Mouse (Mus musculus): ENCODE data around the gene B3gnt2. TPM values are rescaled to one million over a fixed set of nuclear protein-coding genes. Genes with fewer than 3 reads are reported as not detected.
"Not testable (repeated sequence)": the region's sequence is repeated elsewhere in the genome, so short reads cannot be mapped to it uniquely, and the experiment has no call there.

B3gnt2 gene
- polyA plus RNA-seq, 1 experiment = 13.1 TPM

DNA sequence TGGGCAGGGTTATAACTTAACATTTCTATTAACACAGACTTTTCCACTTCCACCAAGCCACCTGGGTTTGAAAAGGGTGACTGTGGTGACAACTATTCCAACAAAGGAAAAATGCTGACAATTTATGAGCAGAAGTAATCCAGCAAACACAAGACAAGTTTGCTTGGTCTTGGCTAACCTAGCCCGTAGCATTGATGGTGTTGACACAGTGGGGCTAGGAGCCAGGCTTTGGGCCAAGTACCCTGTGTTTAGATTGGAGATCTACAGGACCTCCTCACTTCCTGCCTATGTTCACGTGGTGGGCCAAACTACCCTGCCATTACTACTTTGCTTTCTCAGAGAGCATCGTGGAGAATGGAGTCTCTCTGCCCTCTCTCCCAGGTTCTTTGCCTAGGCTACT is 119.3 kb downstream of the B3gnt2 start:
- H3K4me3 ChIP-seq = no peak overlapping the region
- TF ChIP-seq REST (IDR thresholded peaks at IDR 0.05; ENCODE audit: insufficient read depth, insufficient read length) = no peak
- no peak for TF ChIP-seq POLR2AphosphoS2 (IDR thresholded peaks at IDR 0.05; ENCODE audit: insufficient read length, low read depth)
- no peak for TF ChIP-seq POLR2A (IDR thresholded peaks at IDR 0.05; ENCODE audit: insufficient read length, low read depth)
- TF ChIP-seq E2F4 (IDR thresholded peaks at IDR 0.05; ENCODE audit: insufficient read depth) = no peak
- TF ChIP-seq TCF12 (IDR thresholded peaks at IDR 0.05; ENCODE audit: insufficient read depth, poor library complexity, severe bottlenecking) = no peak
- TF ChIP-seq CEBPB (IDR thresholded peaks at IDR 0.05; ENCODE audit: insufficient read depth, poor library complexity, severe bottlenecking) = no peak
- H3K36me3 ChIP-seq (ENCODE audit: control insufficient read depth, insufficient read depth) = no peaks in the 10 kb centered on the region
- no peak overlapping the region for H3K4me2 ChIP-seq (ENCODE audit: low read depth)
- no peak overlapping the region for H3ac ChIP-seq (ENCODE audit: control insufficient read depth, insufficient read length)
- no peaks in the 10 kb centered on the region for H3K79me2 ChIP-seq (ENCODE audit: control insufficient read depth, insufficient read depth)
- no peaks in the 10 kb centered on the region for H3K27me3 ChIP-seq (ENCODE audit: control insufficient read depth, insufficient read depth, insufficient read length)

- Histone ChIP-seq H3K4me3 (no peak overlapping the region), H3ac (ENCODE audit: control insufficient read depth, insufficient read length) (no peak overlapping the region), H3K79me2 (ENCODE audit: control insufficient read depth, insufficient read depth) (no peaks in the 10 kb centered on the region), H3K4me2 (ENCODE audit: low read depth) (no peak overlapping the region), H3K36me3 (ENCODE audit: control insufficient read depth, insufficient read depth) (no peaks in the 10 kb centered on the region), H3K27me3 (ENCODE audit: control insufficient read depth, insufficient read depth, insufficient read length) (no peaks in the 10 kb centered on the region)
- TF ChIP-seq POLR2AphosphoS2 (IDR thresholded peaks at IDR 0.05; ENCODE audit: insufficient read length, low read depth) = no peak
- no peak for TF ChIP-seq E2F4 (IDR thresholded peaks at IDR 0.05; ENCODE audit: insufficient read depth)
- no peak for TF ChIP-seq REST (IDR thresholded peaks at IDR 0.05; ENCODE audit: insufficient read depth, insufficient read length)
- TF ChIP-seq SRF (IDR thresholded peaks at IDR 0.05; ENCODE audit: control insufficient read depth, insufficient read length, low read depth) = no peak
- no peak for TF ChIP-seq TCF3 (IDR thresholded peaks at IDR 0.05; ENCODE audit: insufficient read length, low read depth)
- TF ChIP-seq TCF12 (IDR thresholded peaks at IDR 0.05; ENCODE audit: insufficient read depth, poor library complexity, severe bottlenecking) = no peak
Observed at GRCm38 (mm10) chr11:22739497-22740288, 121.1 kb downstream of the B3gnt2 start.

- Histone ChIP-seq H3K4me2 (ENCODE audit: low read depth) (no peak overlapping the region), H3K4me3 (no peak overlapping the region), H3K27me3 (ENCODE audit: control insufficient read depth, insufficient read depth, insufficient read length) (no peaks in the 10 kb centered on the region), H3ac (ENCODE audit: control insufficient read depth, insufficient read length) (no peak overlapping the region), H3K36me3 (ENCODE audit: control insufficient read depth, insufficient read depth) (no peaks in the 10 kb centered on the region), H3K79me2 (ENCODE audit: control insufficient read depth, insufficient read depth) (no peaks in the 10 kb centered on the region)
- TF ChIP-seq MYOD1 (IDR thresholded peaks at IDR 0.05; ENCODE audit: control insufficient read depth in 1 of 3, insufficient read length in 2 of 3, low read depth in 2 of 3) = no peak
- no peak for TF ChIP-seq TCF3 (IDR thresholded peaks at IDR 0.05; ENCODE audit: insufficient read length, low read depth)
- no peak for TF ChIP-seq REST (IDR thresholded peaks at IDR 0.05; ENCODE audit: insufficient read depth, insufficient read length)
- no peak for TF ChIP-seq SRF (IDR thresholded peaks at IDR 0.05; ENCODE audit: control insufficient read depth, insufficient read length, low read depth)
- no peak for TF ChIP-seq MYOG (IDR thresholded peaks at IDR 0.05; ENCODE audit: control insufficient read depth in 1 of 3, insufficient read depth in 1 of 3, insufficient read length in 2 of 3, low read depth in 2 of 3)
- TF ChIP-seq E2F4 (IDR thresholded peaks at IDR 0.05; ENCODE audit: insufficient read depth) = no peak
- TF ChIP-seq POLR2AphosphoS2 (IDR thresholded peaks at IDR 0.05; ENCODE audit: insufficient read length, low read depth) = no peak
- no peak for TF ChIP-seq USF1 (IDR thresholded peaks at IDR 0.05; ENCODE audit: low read depth)
- no peak for TF ChIP-seq TCF12 (IDR thresholded peaks at IDR 0.05; ENCODE audit: insufficient read depth, poor library complexity, severe bottlenecking)
- TF ChIP-seq POLR2A (IDR thresholded peaks at IDR 0.05; ENCODE audit: insufficient read length, low read depth) = no peak
- no peak for TF ChIP-seq MAX (IDR thresholded peaks at IDR 0.05; ENCODE audit: low read depth)
- no peak for TF ChIP-seq CEBPB (IDR thresholded peaks at IDR 0.05; ENCODE audit: insufficient read depth, poor library complexity, severe bottlenecking)
Observed at GRCm38 (mm10) chr11:22736521-22737225, 124.1 kb downstream of the B3gnt2 start.

- H3K4me3 ChIP-seq; H3K4me2 ChIP-seq (ENCODE audit: low read depth); H3K27me3 ChIP-seq (ENCODE audit: control insufficient read depth, insufficient read depth, insufficient read length); H3K79me2 ChIP-seq (ENCODE audit: control insufficient read depth, insufficient read depth); H3ac ChIP-seq (ENCODE audit: control insufficient read depth, insufficient read length); H3K36me3 ChIP-seq (ENCODE audit: control insufficient read depth, insufficient read depth): not testable (repeated sequence)
Observed at GRCm38 (mm10) chr11:22735128-22735527, 125.6 kb downstream of the B3gnt2 start.

- Histone ChIP-seq H3K79me2 (ENCODE audit: control insufficient read depth, insufficient read depth) (no peaks in the 10 kb centered on the region), H3K36me3 (ENCODE audit: control insufficient read depth, insufficient read depth) (no peaks in the 10 kb centered on the region), H3K4me2 (ENCODE audit: low read depth) (no peak overlapping the region), H3ac (ENCODE audit: control insufficient read depth, insufficient read length) (no peak overlapping the region), H3K4me3 (no peak overlapping the region), H3K27me3 (ENCODE audit: control insufficient read depth, insufficient read depth, insufficient read length) (no peaks in the 10 kb centered on the region)
- TF ChIP-seq MYOD1 (IDR thresholded peaks at IDR 0.05; ENCODE audit: control insufficient read depth in 1 of 3, insufficient read length in 2 of 3, low read depth in 2 of 3) (no peak), USF1 (IDR thresholded peaks at IDR 0.05; ENCODE audit: low read depth) (no peak), REST (IDR thresholded peaks at IDR 0.05; ENCODE audit: insufficient read depth, insufficient read length) (no peak), E2F4 (IDR thresholded peaks at IDR 0.05; ENCODE audit: insufficient read depth) (no peak), POLR2A (IDR thresholded peaks at IDR 0.05; ENCODE audit: insufficient read length, low read depth) (no peak), CEBPB (IDR thresholded peaks at IDR 0.05; ENCODE audit: insufficient read depth, poor library complexity, severe bottlenecking) (no peak), SRF (IDR thresholded peaks at IDR 0.05; ENCODE audit: control insufficient read depth, insufficient read length, low read depth) (no peak), MYOG (IDR thresholded peaks at IDR 0.05; ENCODE audit: control insufficient read depth in 1 of 3, insufficient read depth in 1 of 3, insufficient read length in 2 of 3, low read depth in 2 of 3) (no peak), MAX (IDR thresholded peaks at IDR 0.05; ENCODE audit: low read depth) (no peak), TCF3 (IDR thresholded peaks at IDR 0.05; ENCODE audit: insufficient read length, low read depth) (no peak), TCF12 (IDR thresholded peaks at IDR 0.05; ENCODE audit: insufficient read depth, poor library complexity, severe bottlenecking) (no peak), POLR2AphosphoS2 (IDR thresholded peaks at IDR 0.05; ENCODE audit: insufficient read length, low read depth) (no peak)
Observed at GRCm38 (mm10) chr11:22733936-22734335, 126.8 kb downstream of the B3gnt2 start.

Data from myocyte (in vitro differentiated cells).